8 mouse cellular contexts compared by ENCODE assay signal in the genomic region with DNA sequence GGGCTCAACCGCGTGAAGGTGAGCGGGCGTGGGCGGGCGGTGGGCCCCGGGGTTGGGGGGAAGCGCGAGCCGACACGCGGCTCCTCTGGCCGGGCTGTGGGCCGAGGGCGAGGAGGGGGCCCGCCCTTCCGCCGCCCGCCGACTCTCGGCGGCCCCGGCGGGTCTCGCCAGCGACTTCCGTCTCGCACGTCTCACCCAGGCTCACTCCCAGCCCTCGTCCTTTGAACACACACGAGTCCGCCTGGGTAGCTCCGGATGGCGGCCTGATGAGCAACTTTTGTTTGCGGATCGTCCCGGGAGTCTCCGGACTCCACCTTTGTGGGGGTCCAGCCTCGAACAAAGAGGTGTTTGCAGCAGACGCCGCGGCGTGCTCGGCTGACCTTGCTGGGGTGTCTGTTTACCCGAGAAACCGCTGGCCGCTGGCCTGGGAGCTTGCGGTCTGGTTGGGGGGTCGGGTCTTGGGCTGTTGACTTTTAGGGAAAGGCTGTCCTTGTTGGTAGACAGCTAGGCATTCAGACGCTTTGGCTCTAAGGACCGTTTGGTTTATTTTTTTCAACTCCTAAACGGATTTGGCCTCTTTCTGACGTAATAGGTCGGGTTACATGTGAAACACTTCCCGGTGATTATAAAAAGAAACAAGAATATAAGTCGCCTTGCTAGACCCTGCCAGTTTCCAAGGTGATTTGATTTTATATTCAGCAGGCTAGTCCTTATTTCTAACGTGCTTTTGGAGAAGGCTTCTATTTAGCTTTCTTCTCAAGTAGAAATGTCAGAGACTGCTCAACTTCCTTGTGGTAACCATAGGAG. TPM values are rescaled to one million over a fixed set of nuclear protein-coding genes. Genes with fewer than 3 reads are reported as not detected.
DNase-seq lines count a peak whose midpoint lies in the region; ATAC-seq and TF ChIP-seq lines count a peak whose summit lies in the region.

No protein-coding gene starts in this region.

- H3K4me1 ChIP-seq in embryonic fibroblast, embryonic 13.5 days (ENCODE audit: control insufficient read depth, insufficient read depth, low read length): peaks cover 2% of the 10 kb centered on the region; the same call in 1 of the 2 replicates
- no peaks in the 10 kb centered on the region for H3K4me1 ChIP-seq in small intestine, adult 2 months (ENCODE audit: control insufficient read depth, insufficient read depth, insufficient read length, low read length)

- under 1% methylated on average over 57 of the region's 57 CpGs for WGBS in small intestine, adult 2 months

- no peaks in the 10 kb centered on the region for H3K27me3 ChIP-seq in small intestine, adult 2 months (ENCODE audit: control insufficient read depth, insufficient read depth, low read length)

- intact Hi-C loops in heart, postnatal 25 days (cut with DNase I): loop anchor here (5.0 kb wide), 1 partner anchor 98 kb away; the partner anchor contains the start of gene Ssx2ip
- intact Hi-C loops in heart, postnatal 10 days (cut with DNase I): loop anchor here (2.0 to 5.0 kb wide), 2 partner anchors 21 to 98 kb away; partner anchors contain the start of genes Rpf1 and Ssx2ip
- intact Hi-C loops in left cerebral cortex, postnatal 4 days (cut with DNase I): loop anchor here (10.0 kb wide), 2 partner anchors 155 to 315 kb away; no protein-coding TSS in a partner anchor

- DNase-seq in heart, adult 18-20 months: peak; percentile 75 to 80
- DNase-seq in heart, postnatal 25 days (ENCODE audit: low spot score): no peak
- DNase-seq in heart, postnatal 10 days: peak; percentile 79 to 80
- peak; percentile 59 for DNase-seq in left cerebral cortex, postnatal 4 days

- ATAC-seq in activated CD4-positive, CD25-positive, alpha-beta regulatory T cell, adult 4 months: peak; percentile 61
- peak; percentile 21 for ATAC-seq in megakaryocyte-erythroid progenitor cell, adult 5-6 weeks (replicated peaks; ENCODE audit: low FRiP score, low TSS enrichment, poor library complexity, severe bottlenecking)

- peak overlapping the region; percentile 86 for H3K4me3 ChIP-seq in embryonic fibroblast, embryonic 13.5 days (ENCODE audit: insufficient read depth, low read length)
- H3K4me3 ChIP-seq in small intestine, adult 2 months (ENCODE audit: low read depth, low read length): peak overlapping the region; percentile 96

- TF ChIP-seq CTCF in embryonic fibroblast, embryonic 13.5 days (IDR thresholded peaks at IDR 0.05; ENCODE audit: borderline replicate concordance, insufficient read depth, low read length): no peak
- TF ChIP-seq CTCF in small intestine, adult 2 months (IDR thresholded peaks at IDR 0.05; ENCODE audit: extremely low read depth, insufficient read length, insufficient replicate concordance, low read depth, low read length): no peak

- peaks cover 11% of the 10 kb centered on the region for H3K36me3 ChIP-seq in small intestine, adult 2 months (ENCODE audit: control insufficient read depth, insufficient read depth, low read length)

- TF ChIP-seq POLR2A in embryonic fibroblast, embryonic 13.5 days (IDR thresholded peaks at IDR 0.05; ENCODE audit: low read depth, low read length): peak; percentile 11
- TF ChIP-seq POLR2A in small intestine, adult 2 months (IDR thresholded peaks at IDR 0.05; ENCODE audit: low read depth, low read length): peak; percentile 12; the same call in 1 of the 2 replicates

- peak overlapping the region; percentile 97 for H3K27ac ChIP-seq in embryonic fibroblast, embryonic 13.5 days (ENCODE audit: insufficient read depth, low read length)
- H3K27ac ChIP-seq in small intestine, adult 2 months (ENCODE audit: insufficient read depth, low read depth, low read length): peak overlapping the region; percentile 85

RNA-seq across cellular contexts. Expression of gene Gng5, which starts 0.6 kb away (rescaled TPM):
- total RNA-seq in heart, adult 18-20 months (2021): 100 to 1,000 TPM; 205 to 275 TPM
- 100 to 1,000 TPM; 197 to 229 TPM for total RNA-seq in heart, postnatal 25 days (2021)
- 100 to 1,000 TPM; 331 to 371 TPM for polyA plus RNA-seq in activated CD4-positive, CD25-positive, alpha-beta regulatory T cell, adult 4 months (2017; shearing (Covaris generic))
- polyA plus RNA-seq in embryonic fibroblast, embryonic 13.5 days (2011; ENCODE audit: insufficient read length, low read depth, missing spikeins): 303 and 362 TPM in 2 replicates
- 100 to 1,000 TPM; 249 to 286 TPM for total RNA-seq in heart, postnatal 10 days (2021)
- total RNA-seq in left cerebral cortex, postnatal 4 days (2021): 10 to 100 TPM; 50.3 to 68.4 TPM
- total RNA-seq in megakaryocyte-erythroid progenitor cell, adult 5-6 weeks (2014; fragmentation: Nextera tagmentation): 208 and 251 TPM in 2 replicates
- 69.8 and 110 TPM in 2 replicates for total RNA-seq in megakaryocyte-erythroid progenitor cell, adult 5-6 weeks (2017)
- 270 and 435 TPM in 2 replicates for polyA plus RNA-seq in small intestine, adult 2 months (2012; rRNA removed)

RNA-seq across cellular contexts. Expression of gene Spata1, which starts 0.7 kb away (rescaled TPM):
- total RNA-seq in heart, adult 18-20 months (2021): 1 to 10 TPM; 1.1 to 2.5 TPM
- 1 to 10 TPM; 2.2 to 2.3 TPM for total RNA-seq in heart, postnatal 25 days (2021)
- 1 to 10 TPM; 7.8 to 8.1 TPM for polyA plus RNA-seq in activated CD4-positive, CD25-positive, alpha-beta regulatory T cell, adult 4 months (2017; shearing (Covaris generic))
- 4.6 and 6.1 TPM in 2 replicates for polyA plus RNA-seq in embryonic fibroblast, embryonic 13.5 days (2011; ENCODE audit: insufficient read length, low read depth, missing spikeins)
- total RNA-seq in heart, postnatal 10 days (2021): 1 to 10 TPM; 2.3 to 3.6 TPM
- 1 to 10 TPM; 5.0 to 8.3 TPM for total RNA-seq in left cerebral cortex, postnatal 4 days (2021)
- 6.9 and 7.8 TPM in 2 replicates for total RNA-seq in megakaryocyte-erythroid progenitor cell, adult 5-6 weeks (2014; fragmentation: Nextera tagmentation)
- 4.7 and 32.3 TPM in 2 replicates for total RNA-seq in megakaryocyte-erythroid progenitor cell, adult 5-6 weeks (2017)
- polyA plus RNA-seq in small intestine, adult 2 months (2012; rRNA removed): 0.11 and 0.19 TPM in 2 replicates

RNA-seq across cellular contexts. Expression of gene Rpf1, which starts 21.0 kb away (rescaled TPM):
- 10 to 100 TPM; 13.2 to 14.8 TPM for total RNA-seq in heart, adult 18-20 months (2021)
- total RNA-seq in heart, postnatal 25 days (2021): 10 to 100 TPM; 13.6 to 15.5 TPM
- 10 to 100 TPM; 43.8 to 44.1 TPM for polyA plus RNA-seq in activated CD4-positive, CD25-positive, alpha-beta regulatory T cell, adult 4 months (2017; shearing (Covaris generic))
- 27.2 and 33.7 TPM in 2 replicates for polyA plus RNA-seq in embryonic fibroblast, embryonic 13.5 days (2011; ENCODE audit: insufficient read length, low read depth, missing spikeins)
- total RNA-seq in heart, postnatal 10 days (2021): 10 to 100 TPM; 16.4 to 16.7 TPM
- total RNA-seq in left cerebral cortex, postnatal 4 days (2021): 10 to 100 TPM; 22.5 to 24.5 TPM
- 69.9 and 73.5 TPM in 2 replicates for total RNA-seq in megakaryocyte-erythroid progenitor cell, adult 5-6 weeks (2014; fragmentation: Nextera tagmentation)
- 112 and 113 TPM in 2 replicates for total RNA-seq in megakaryocyte-erythroid progenitor cell, adult 5-6 weeks (2017)
- polyA plus RNA-seq in small intestine, adult 2 months (2012; rRNA removed): 1.6 and 2.4 TPM in 2 replicates

RNA-seq across cellular contexts. Expression of gene Ctbs, which starts 50.6 kb away (rescaled TPM):
- 1 to 10 TPM; 2.6 to 3.4 TPM for total RNA-seq in heart, adult 18-20 months (2021)
- 1 to 10 TPM; 4.2 to 4.4 TPM for total RNA-seq in heart, postnatal 25 days (2021)
- 10 to 100 TPM in 1 of 2 experiments, 1 to 10 TPM in 1; 6.3 to 10.3 TPM for polyA plus RNA-seq in activated CD4-positive, CD25-positive, alpha-beta regulatory T cell, adult 4 months (2017; shearing (Covaris generic))
- 13.6 and 18.5 TPM in 2 replicates for polyA plus RNA-seq in embryonic fibroblast, embryonic 13.5 days (2011; ENCODE audit: insufficient read length, low read depth, missing spikeins)
- 1 to 10 TPM; 6.2 to 6.3 TPM for total RNA-seq in heart, postnatal 10 days (2021)
- 1 to 10 TPM; 4.7 to 5.9 TPM for total RNA-seq in left cerebral cortex, postnatal 4 days (2021)
- 2.9 and 5.0 TPM in 2 replicates for total RNA-seq in megakaryocyte-erythroid progenitor cell, adult 5-6 weeks (2014; fragmentation: Nextera tagmentation)
- total RNA-seq in megakaryocyte-erythroid progenitor cell, adult 5-6 weeks (2017): 7.0 and 13.1 TPM in 2 replicates
- 0.41 and 0.70 TPM in 2 replicates for polyA plus RNA-seq in small intestine, adult 2 months (2012; rRNA removed)
